Mouse (Mus musculus) embryo, embryonic 11 days (tissue): ENCODE data around the gene Slc7a6.

Experiments used
- DNase-seq: peaks from one replicate; pipeline ENCODE4 v3.0.0-alpha.2; 2015

The Slc7a6 gene

GRCm38 (mm10) chr8:106140769-106141168 is 27.9 kb upstream of the Slc7a6 start:
- DNase-seq: peak; percentile 87

- DNase-seq: no peak
Measured at GRCm38 (mm10) chr8:106145331-106145730, 23.3 kb upstream of the Slc7a6 start.

GRCm38 (mm10) chr8:106146014-106146413 is 22.6 kb upstream of the Slc7a6 start:
- no peak for DNase-seq

- no peak for DNase-seq
Measured at GRCm38 (mm10) chr8:106147868-106148565, 20.6 kb upstream of the Slc7a6 start.

GRCm38 (mm10) chr8:106149025-106149424 is 19.6 kb upstream of the Slc7a6 start:
- DNase-seq: no peak

GRCm38 (mm10) chr8:106149801-106150652 is 18.6 kb upstream of the Slc7a6 start, which contains the start of gene Pla2g15:
Pla2g15 (plus strand) TSS chr8:106150399.
- peak; percentile 96 for DNase-seq

GRCm38 (mm10) chr8:106150653-106151000 is 18.0 kb upstream of the Slc7a6 start:
- no peak for DNase-seq

GRCm38 (mm10) chr8:106151041-106151440 is 17.6 kb upstream of the Slc7a6 start:
- no peak for DNase-seq

GRCm38 (mm10) chr8:106152876-106153275 is 15.8 kb upstream of the Slc7a6 start:
- DNase-seq: no peak

GRCm38 (mm10) chr8:106157419-106157818 is 11.2 kb upstream of the Slc7a6 start:
- DNase-seq: no peak

- DNase-seq: no peak
Measured at GRCm38 (mm10) chr8:106158381-106158780, 10.3 kb upstream of the Slc7a6 start.

- DNase-seq: no peak
Measured at GRCm38 (mm10) chr8:106159876-106160275, 8.8 kb upstream of the Slc7a6 start.

- no peak for DNase-seq
Measured at GRCm38 (mm10) chr8:106163251-106163650, 5.4 kb upstream of the Slc7a6 start.

GRCm38 (mm10) chr8:106165460-106165859 is 3.2 kb upstream of the Slc7a6 start:
- peak; percentile 76 for DNase-seq

GRCm38 (mm10) chr8:106169017-106169933 is 618 bp downstream of the Slc7a6 start:
- DNase-seq: peak; percentile 75

- no peak for DNase-seq
Measured at GRCm38 (mm10) chr8:106169934-106170480, 1.4 kb downstream of the Slc7a6 start.

GRCm38 (mm10) chr8:106173566-106173965 is 4.9 kb downstream of the Slc7a6 start:
- no peak for DNase-seq

- peak; percentile 19 for DNase-seq
Measured at GRCm38 (mm10) chr8:106176891-106177290, 8.2 kb downstream of the Slc7a6 start.

- no peak for DNase-seq
Measured at GRCm38 (mm10) chr8:106177594-106177993, 8.9 kb downstream of the Slc7a6 start.

GRCm38 (mm10) chr8:106178428-106178827 is 9.8 kb downstream of the Slc7a6 start:
- DNase-seq: no peak

- DNase-seq: no peak
Measured at GRCm38 (mm10) chr8:106185628-106186270, 17.1 kb downstream of the Slc7a6 start.

- no peak for DNase-seq
Measured at GRCm38 (mm10) chr8:106186394-106186793, 17.7 kb downstream of the Slc7a6 start.
